Mouse (Mus musculus) gastrocnemius, postnatal 10 days (tissue): ENCODE results near the gene Arrdc5. TPM values are rescaled to one million over a fixed set of nuclear protein-coding genes. Genes with fewer than 3 reads are reported as not detected.
"Not testable (repeated sequence)": the region's sequence is repeated elsewhere in the genome, so short reads cannot be mapped to it uniquely, and the experiment has no call there.

Source experiments
- DNase-seq: peaks from one replicate; pipeline ENCODE4 v3.0.0; 2021; ENCODE audit warnings: mixed read lengths
- total RNA-seq, 2 experiments: library from RNA; stranded (reverse); gene quantifications; 2 replicates each; pipeline ENCODE4 v1.2.3; 2021

Gene Arrdc5
- total RNA-seq, 2 experiments from 2014 or later, result not detected

- DNase-seq, result peak; percentile 82
Observed at GRCm38 (mm10) chr17:56276643-56277566, 23.2 kb downstream of the Arrdc5 start, which contains the start of gene Ticam1. Ticam1 (minus strand) TSS chr17:56276786.

GRCm38 (mm10) chr17:56275842-56276480 lies 24.1 kb downstream of the Arrdc5 start:
- no peak for DNase-seq

- no peak for DNase-seq
Observed at GRCm38 (mm10) chr17:56273986-56274385, 26.1 kb downstream of the Arrdc5 start.

GRCm38 (mm10) chr17:56273482-56273881 lies 26.6 kb downstream of the Arrdc5 start:
- no peak for DNase-seq

- no peak for DNase-seq
Observed at GRCm38 (mm10) chr17:56272644-56273043, 27.4 kb downstream of the Arrdc5 start.

- no peak for DNase-seq
Observed at GRCm38 (mm10) chr17:56271609-56272253, 28.4 kb downstream of the Arrdc5 start.

GRCm38 (mm10) chr17:56269741-56270140 lies 30.3 kb downstream of the Arrdc5 start:
- DNase-seq, result no peak

GRCm38 (mm10) chr17:56269153-56269630 lies 30.9 kb downstream of the Arrdc5 start:
- DNase-seq, result no peak

GRCm38 (mm10) chr17:56266271-56266670 lies 33.8 kb downstream of the Arrdc5 start:
- DNase-seq, result no peak

- no peak for DNase-seq
Observed at GRCm38 (mm10) chr17:56265869-56266268, 34.2 kb downstream of the Arrdc5 start.

- no peak for DNase-seq
Observed at GRCm38 (mm10) chr17:56265011-56265410, 35.1 kb downstream of the Arrdc5 start.

GRCm38 (mm10) chr17:56264020-56264419 lies 36.1 kb downstream of the Arrdc5 start:
- peak; percentile 78 for DNase-seq

- DNase-seq, result peak; percentile 61
Observed at GRCm38 (mm10) chr17:56262645-56263094, 37.4 kb downstream of the Arrdc5 start.

- no peak for DNase-seq
Observed at GRCm38 (mm10) chr17:56261166-56261565, 38.9 kb downstream of the Arrdc5 start.

GRCm38 (mm10) chr17:56259301-56260037 lies 40.6 kb downstream of the Arrdc5 start:
- DNase-seq, result no peak

GRCm38 (mm10) chr17:56258812-56259211 lies 41.3 kb downstream of the Arrdc5 start:
- DNase-seq, result not testable (repeated sequence)

GRCm38 (mm10) chr17:56258269-56258668 lies 41.8 kb downstream of the Arrdc5 start:
- DNase-seq, result not testable (repeated sequence)

GRCm38 (mm10) chr17:56257181-56257894 lies 42.7 kb downstream of the Arrdc5 start:
- DNase-seq, result no peak

- peak; percentile 81 for DNase-seq
Observed at GRCm38 (mm10) chr17:56256239-56256881, 43.7 kb downstream of the Arrdc5 start, which contains the start of gene Fem1a. Fem1a (plus strand) TSS chr17:56256810.

- DNase-seq, result peak; percentile 99
Observed at GRCm38 (mm10) chr17:56255863-56256238, 44.2 kb downstream of the Arrdc5 start.
